Mouse (Mus musculus): ENCODE data around the gene Hexim1.

Hexim1 gene

GRCm38 (mm10) chr11:103098531-103099190, 17.4 kb upstream of the Hexim1 start:
- DNase-seq = no peak

DNA sequence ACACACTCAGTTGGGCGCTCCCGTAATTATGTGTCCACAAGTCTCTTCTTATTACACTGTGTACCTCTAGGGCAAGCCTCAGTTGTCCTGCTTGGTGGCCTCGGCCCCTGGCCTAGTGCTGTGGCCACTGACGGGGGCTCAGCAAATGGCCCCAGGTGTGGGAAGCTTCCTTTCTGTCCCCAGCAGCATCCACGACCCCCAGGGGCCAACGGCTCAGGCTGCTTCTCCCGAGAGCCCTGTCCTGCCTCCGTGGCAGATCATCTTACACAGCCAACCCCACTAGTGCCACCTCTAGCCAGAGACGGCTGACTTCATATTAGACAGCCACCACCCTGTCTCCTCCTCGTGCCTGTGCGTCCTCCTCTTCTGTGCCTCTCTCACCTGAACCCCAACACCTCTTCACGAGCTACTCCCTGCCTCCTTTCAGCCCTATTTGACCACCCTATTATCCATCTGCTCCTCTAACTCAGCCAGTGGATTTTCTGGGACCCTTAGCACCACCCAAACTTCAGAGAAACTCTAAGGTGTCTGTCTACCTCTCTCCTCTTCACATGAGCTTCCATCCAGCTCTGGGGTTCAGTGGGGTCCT, 16.6 kb upstream of the Hexim1 start:
- no peak for DNase-seq

DNA sequence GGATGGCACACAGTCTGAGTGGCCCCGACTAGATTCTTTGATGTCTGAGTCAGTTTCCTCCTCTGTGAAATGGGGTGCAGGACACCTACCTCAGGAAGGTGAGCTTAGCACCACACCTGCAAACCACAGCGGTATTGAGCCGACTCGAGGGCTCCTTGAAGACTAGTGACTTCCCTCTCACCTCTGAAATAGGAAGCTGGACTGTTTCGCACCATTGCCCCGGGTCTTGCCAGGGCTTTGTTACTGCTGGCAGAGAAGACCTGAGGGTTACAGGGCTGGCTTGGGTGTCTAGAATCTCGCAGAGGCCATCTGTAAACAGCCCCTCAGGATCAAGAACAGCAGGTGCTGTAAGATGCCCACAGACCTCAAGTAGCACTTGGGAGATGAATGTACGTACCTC, 15.7 kb upstream of the Hexim1 start:
- DNase-seq = no peak

DNA sequence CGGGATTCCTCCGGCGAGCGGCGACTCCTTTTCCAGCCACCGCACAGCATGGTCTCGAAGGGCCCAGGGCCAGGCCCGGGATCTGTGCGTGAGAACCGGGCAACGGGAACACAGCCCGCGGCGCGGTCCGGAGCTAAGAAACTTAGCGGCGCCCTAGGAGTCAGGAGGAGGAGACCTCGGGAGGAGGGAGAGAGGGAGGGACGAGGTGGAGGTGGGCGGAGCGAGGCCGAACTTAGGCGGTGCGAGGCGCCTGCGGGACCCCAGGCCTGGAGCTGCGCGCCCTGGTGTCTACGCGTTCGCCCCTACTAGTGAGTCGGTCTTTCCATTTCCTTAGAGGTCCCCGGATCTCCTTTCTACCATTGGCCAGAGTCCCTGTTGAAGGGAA, 14.6 kb upstream of the Hexim1 start, which contains the start of the genes Plcd3 and Acbd4:
Plcd3 (minus strand) TSS at position 178 of the 385 bp plus-strand sequence.
Acbd4 (plus strand) TSS at position 202 of the 385 bp plus-strand sequence.
- DNase-seq = peak; percentile 91

DNA sequence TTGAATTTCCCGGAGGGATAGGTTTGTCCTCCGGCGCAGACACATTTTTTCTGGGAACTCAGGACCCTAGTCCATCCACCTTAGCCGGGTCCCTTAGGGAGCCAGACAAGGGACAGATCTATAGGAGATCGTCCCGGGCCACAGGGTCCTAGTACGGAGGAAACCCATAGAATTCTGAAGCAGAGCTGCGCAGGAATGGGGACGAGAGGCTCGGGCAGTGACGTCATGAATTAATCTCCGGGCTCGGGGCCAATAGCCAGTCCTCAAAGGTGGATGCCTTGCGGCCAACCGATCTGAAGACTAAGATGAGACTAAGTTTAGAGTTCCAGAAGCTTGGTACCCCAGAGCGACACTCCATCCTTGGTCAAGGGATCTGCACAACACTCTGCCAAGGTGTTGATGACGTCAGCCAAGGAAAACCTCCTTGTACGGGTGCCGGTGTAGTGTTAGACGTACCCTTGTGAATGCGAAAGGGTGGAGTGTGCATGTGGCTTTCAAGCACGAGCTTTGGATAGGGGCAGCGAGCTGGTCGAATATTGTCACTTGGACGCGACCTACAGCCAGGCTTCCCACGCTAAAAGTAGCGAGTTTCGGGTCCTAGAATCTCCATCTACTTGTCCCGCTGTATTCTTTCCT, 14.0 kb upstream of the Hexim1 start:
- peak; percentile 81 for DNase-seq

DNA sequence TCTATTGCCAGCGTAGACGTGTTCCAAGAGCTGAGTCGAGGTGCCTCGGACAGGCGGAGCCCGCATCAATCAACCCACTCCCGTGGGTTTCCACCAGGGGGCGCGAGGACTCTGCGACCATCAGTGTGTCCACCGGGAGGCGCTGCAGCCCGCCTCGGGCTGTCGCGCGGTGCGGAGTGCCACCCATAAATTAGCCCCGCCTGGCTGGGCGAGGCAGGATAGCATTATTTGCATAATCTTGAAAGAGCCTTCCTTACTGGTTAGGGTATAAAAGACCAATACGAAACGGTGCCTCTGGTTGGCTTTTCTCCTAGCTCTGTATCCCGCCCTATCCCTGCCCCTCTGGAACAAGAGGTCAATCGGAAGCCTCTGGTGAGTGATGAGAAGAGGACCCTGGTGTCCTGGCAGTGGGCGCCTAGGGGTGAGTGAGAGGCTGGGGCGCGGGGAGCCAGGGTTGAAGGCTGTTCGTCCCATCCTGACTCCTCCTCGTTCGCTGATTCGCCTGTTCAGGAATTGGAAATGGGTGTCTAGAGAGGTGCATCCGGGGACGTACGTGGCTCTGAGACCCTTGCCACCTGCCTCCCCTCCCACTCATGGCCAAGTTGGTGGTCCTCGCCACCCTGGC, 13.2 kb upstream of the Hexim1 start:
- DNase-seq = peak; percentile 98

DNA sequence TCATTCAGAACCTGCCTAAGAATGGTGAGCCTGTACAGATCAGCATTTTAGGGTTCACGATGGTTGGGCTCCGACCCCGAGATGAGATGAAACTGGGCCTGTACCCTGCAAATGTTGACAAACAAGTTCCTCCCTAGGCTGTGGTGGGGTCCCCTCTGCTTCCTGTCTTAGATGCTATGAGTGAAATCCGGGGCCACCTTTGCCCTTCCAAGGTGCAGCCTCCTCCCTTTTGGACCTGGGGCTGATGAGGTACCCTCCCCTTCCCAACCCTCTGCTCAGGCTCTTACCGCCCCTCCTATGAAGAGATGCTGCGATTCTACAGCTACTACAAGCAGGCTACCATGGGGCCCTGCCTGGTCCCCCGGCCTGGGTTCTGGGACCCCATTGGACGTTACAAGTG, 12.4 kb upstream of the Hexim1 start:
- peak; percentile 40 for DNase-seq

DNA sequence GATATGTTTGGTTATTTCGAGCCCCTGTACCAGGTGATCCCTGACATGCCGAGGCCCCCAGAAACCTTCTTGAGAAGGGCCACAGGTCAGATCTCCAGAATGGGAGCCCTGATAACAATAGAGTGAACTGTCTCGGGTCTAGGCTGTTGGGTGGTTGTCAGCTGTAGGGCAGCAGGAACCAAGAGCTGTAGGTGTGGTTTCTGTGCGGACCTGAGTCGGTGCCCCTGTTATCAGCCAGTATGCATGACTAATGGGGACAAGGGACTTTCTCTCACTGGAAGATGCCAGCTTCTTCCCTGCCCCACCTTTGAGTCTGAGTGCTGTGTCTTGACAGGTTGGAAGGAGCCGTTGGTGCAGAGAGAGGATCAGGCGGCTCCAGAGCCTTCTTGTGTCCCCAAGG, 11.6 kb upstream of the Hexim1 start:
- DNase-seq = no peak

DNA sequence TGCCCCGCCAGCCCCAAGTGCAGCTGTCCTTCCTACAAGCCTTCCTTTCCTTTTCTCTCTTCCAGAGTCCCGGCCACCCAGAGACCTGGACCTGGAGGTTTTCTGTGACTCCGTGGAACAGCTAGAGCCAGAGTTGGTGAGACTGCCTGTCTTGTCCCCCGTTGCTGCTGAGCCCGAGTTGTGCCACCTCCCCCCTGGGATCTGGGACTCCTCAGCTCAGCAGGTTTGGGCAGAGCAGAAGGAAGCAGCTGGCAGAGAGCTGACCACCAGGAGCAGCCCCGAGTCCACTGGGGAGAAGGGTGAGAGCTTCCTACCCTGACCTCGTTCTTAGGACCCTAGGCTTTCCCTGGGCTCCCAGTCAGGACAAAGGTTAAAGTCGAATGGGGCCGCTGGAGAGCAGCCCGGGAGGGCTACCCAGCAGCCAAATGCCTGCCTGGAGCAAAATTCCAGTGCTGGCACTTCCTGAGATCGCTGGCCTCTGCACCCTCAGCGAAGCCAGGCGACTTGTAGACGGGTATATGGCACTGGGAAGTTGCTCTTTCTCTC, 10.8 kb upstream of the Hexim1 start:
- peak; percentile 84 for DNase-seq

DNA sequence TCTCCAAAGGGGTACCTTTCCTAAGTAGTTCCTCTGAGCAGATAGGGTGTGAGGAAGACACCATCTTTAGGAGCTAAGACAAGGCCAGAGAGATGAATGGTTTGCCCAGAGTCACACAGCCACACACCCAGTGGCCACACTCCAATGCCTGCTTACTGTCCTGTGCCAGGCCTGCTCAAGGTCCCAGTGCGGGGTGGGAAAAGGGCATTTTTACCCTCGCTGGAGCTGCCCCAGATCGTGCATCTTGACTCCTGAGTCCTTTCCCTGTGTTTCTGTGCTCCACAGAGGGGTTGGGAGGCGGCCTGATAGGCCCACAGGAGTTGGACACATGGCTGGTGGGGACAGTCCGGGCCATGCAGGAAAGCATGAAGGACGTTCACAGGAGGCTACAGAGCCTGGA, 10.2 kb upstream of the Hexim1 start:
- no peak for DNase-seq

GRCm38 (mm10) chr11:103106386-103106785, 9.6 kb upstream of the Hexim1 start:
- no peak for DNase-seq

DNA sequence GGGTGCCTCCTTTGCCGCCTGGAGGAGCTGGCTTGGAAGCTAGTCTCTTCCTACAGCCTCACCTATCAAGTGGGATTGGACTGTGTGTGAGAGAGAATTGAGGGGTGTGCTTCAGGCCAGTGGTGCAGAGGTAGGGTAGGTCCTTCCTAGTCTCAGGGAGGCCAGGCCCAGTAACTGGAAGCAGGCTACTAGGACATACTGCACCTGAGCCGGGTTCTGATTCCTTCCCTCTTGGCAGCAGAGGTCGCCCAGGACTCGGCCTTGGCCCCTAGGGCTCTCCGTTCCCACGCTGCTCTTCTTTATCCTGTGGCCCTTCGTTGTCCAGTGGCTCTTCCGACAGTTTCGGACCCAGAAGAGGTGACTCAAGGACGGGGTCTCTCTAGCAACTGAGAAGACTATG, 4.7 kb upstream of the Hexim1 start:
- DNase-seq = peak; percentile 33

- peak; percentile 90 for DNase-seq
Observed at GRCm38 (mm10) chr11:103111881-103112551, 4.0 kb upstream of the Hexim1 start.

- no peak for DNase-seq
Observed at GRCm38 (mm10) chr11:103112552-103112912, 3.5 kb upstream of the Hexim1 start.

DNA sequence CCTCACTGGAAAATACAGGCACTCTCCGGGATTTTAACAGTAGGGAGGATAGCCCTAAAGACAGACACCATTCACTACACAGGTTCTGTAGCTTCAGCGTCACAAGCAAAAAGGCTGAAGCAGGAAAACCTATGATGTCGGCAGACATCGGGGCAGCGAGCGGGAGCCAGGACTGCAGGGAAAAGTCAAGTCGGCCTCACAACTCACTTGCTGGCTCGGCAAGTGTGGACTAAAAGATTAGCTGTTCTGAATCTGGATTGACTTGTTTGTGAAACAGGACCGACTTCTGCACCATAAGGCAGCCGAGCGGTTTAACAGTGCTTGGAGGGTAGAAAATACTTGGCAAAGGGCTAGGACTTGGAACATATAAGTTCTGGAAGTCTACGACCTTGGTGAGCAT, 3.0 kb upstream of the Hexim1 start:
- DNase-seq = no peak

DNA sequence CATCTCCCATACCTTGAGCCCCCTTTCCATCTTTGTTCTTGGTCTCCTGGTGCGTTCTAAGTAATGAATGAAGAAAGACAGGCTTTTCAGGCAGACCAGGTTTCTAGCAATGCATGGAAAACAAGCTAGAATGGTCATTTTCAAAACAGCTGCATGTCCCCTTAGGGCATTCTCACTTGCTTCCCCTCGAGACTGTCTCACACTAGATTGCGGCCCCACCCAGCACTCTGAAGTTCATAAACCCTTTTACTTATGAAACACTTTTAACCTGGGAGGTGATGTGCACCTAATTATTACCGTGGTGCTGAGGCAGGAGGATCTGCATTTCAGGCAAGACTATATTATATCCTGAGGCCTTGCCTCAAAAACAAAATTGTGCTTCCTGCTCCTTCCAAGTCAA, 2.3 kb upstream of the Hexim1 start:
- DNase-seq = no peak

- no peak for DNase-seq
Observed at GRCm38 (mm10) chr11:103114270-103114943, 1.6 kb upstream of the Hexim1 start.

DNA sequence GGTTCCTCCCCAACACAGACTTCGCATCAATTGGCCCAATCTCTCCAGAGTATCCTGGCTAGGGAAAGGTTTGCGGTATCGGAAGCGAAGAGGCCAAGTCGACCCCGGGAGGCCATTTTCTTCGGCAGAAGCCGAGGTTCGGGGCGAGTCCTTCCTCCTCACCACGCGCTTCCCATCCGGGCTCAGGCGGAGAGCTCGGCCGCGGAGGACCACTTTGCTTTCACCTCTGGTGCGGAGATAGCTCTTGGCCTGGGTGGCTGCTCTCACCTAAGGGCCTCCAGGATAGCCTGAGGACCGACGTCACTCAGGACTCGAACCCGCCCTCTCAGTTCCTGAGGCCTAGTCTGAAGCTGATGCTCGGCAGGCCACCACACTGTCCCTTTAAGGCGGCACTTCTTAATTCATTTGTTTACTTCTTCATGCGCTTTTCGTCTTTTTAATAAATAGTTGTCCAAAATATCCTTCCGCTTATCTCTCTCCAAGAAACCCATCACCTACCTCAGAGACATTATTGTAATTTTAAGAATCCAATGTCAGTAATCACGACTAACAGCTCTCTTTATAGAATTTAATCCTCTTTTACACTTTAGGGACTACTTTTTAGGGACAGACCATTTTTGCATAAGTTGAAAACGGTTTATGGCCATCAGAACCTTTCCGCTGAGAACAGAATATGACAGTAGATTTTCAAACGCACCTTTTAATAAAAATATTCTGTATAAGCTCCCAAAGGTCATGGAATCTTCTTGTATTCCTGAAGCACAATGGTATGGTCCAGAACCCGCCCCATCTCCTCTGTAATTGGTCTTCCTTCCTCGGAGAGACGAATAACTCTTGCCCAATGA, 646 bp upstream of the Hexim1 start:
- peak; percentile 90 for DNase-seq

DNA sequence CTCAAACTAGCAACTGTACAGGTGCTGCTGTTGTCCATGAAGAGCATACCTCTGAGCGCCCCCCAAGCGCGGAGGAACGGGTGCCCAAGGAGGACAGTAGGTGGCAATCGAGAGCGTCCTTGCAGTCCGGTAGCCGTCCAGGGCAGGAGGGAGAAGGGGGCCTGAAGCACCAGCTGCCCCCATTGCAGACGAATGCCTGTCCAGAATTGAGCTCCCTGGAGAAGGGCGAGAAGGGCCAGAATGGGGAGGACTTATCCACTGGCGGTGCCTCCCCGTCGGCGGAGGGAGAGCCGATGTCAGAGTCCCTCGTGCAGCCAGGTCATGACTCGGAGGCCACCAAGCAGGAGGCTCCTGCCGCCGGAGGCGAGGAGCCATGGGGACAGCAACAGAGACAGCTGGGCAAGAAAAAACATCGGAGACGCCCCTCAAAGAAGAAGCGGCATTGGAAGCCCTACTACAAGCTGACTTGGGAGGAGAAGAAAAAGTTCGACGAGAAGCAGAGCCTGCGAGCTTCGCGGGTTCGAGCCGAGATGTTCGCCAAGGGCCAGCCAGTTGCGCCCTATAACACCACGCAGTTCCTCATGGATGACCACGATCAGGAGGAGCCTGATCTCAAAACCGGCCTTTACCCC, 1.0 kb downstream of the Hexim1 start:
- peak; percentile 84 for DNase-seq

- peak; percentile 57 for DNase-seq
Observed at GRCm38 (mm10) chr11:103117591-103118009, 1.6 kb downstream of the Hexim1 start.

- DNase-seq = no peak
Observed at GRCm38 (mm10) chr11:103118866-103119265, 2.8 kb downstream of the Hexim1 start.
